Mouse (Mus musculus) yolk sac, embryonic 10.5 days (tissue): Measurements from ENCODE around the gene Glipr1.

Experiments used
- DNase-seq: peaks from one replicate; pipeline ENCODE4 v3.0.0-alpha.2; 2017; ENCODE audit warnings: low spot score

The Glipr1 gene

DNA sequence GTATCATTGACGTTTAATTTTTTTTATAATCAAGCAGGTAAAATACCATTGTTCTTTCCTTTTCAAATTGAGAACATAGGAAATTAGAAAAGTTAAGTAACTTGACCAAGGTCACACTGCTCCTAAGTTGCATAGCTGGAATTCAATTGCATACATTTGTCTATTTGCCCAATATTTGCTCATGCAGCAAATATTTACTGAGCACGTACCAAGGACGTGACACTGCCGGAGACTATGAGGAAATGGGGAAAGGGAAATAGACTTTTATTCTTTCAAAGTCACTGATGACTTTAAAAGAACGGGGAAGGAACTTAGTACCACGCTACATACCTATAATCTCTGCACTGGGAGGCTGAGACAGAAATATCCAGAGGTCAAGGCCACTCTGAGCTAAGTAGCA, 42.0 kb downstream of the Glipr1 start:
- DNase-seq = no peak

DNA sequence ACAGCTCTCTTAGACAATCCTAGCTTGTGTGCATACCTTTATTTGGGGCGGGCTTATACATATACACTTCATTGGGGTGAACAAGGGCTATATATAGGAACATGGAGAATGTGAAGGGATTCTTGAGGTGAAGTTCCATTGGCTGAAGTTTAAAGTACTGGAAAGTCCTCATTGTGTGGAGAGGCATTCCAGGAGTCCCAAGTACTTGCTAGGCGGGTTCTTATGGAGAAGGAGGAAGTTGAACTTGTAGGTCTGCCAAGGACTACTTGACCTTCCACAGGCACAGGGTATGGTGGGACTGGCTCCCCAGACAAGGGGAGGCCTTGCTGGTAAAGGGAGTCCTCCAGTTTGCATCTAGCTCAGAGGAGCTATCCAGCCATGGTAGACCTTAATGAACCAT, 43.1 kb downstream of the Glipr1 start:
- no peak for DNase-seq

DNA sequence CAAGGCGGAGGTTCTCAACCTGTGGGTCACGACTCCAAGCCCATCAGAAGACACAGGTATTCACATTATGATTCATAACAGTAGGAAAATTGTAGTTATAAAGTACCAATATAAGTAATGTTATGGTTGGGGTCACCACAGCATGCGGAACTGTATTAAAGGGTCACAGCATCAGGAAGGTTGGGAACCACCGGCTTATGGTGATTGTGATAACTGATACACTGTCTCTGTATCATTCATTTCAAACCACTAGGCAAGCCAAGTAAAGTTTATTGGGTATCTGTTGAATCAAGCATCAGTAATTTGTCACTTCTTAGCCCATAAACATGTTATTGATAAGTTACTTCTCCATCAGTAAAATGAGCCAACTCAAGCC, 44.4 kb downstream of the Glipr1 start:
- DNase-seq = no peak

DNA sequence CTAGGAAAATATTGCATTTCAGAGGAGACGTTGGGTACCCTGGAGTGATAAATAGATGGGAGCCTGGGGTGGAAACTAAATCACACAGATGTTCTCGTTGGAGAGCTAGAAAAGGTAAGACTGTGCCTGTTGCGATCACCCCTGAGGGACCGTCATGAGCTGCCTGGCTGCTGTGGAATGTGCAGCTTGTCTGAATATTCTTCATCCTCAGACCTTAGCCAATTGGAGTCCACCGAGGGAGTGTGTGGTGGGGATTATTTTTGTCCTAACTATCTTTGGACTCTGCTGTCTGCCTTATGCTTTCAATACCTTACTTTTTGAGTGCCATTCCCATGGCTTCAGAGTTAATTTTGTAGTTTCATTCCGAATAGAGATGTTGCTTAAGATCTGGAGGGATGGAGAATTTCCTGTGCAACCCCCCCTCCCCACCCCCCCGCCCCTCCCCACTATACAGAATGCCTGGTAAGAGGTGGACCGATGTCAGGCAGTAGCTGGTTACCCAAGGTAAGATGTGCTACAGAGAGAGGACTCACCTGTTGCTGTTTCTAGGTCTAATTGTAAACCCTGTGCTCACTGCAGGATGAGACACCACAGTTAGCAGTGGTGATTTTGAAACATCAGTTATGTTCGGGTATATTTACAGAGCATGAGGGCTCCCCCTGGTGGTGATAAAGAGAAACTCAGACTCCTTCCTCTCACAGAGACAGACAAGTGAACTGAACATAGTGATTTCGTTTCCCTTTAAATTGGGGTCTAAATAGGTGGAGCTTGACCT, 45.0 kb downstream of the Glipr1 start:
- DNase-seq = peak; percentile 44

DNA sequence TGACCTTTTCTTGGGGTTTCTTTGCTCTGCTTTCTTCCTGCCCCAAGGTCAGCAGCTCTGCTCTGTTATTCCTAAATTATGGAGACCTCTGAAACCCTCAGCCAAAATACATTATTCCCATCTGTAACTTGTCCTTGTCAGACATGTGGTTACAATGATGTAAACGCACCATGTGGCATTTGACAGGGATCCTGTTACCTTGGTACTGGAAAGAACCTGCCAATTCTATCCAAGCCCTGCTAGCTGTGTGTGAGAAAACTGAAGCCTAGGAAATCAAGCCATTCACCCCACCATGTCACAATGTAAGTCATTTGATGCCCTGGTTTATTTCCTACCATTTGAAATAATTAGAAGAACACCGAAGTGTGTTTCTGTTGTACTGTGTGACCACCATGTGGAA, 46.6 kb downstream of the Glipr1 start:
- DNase-seq = no peak

DNA sequence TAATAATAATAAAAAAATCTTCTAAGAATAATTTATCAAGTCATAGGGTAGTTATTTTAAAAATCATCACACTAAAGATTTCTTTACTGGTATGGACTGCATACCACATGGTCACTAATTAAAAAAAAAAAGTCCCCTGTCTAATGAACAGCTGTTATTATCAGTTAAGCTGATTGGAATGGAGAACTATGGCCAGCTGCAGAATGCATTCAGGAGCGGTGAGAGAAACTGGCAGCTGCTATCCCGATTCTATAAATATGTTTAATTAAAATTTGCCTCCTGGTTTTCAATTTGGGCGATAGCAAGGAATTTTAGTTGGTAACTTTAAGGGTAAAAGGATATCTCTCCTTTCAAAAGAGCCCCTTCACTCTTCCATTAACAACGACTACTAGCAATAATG, 53.4 kb downstream of the Glipr1 start:
- no peak for DNase-seq

DNA sequence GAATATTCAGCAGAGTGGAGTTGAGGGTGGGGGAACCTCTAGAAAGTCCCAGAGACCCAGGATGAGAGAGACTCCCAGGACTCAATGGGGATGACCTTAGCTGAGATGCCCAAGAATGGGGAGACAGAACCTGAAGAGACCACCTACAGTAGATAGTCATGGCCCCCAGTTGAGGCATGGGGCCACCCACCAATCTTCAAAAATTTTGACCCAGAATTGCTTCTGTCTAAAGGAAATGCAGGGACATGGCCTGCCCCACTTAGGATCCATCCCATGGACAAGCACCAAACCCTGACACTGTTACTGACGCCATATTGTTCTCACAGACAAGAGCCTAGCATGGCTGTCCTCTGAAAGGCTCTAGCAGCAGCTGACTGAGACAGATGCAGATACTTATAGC, 54.4 kb downstream of the Glipr1 start:
- no peak for DNase-seq

DNA sequence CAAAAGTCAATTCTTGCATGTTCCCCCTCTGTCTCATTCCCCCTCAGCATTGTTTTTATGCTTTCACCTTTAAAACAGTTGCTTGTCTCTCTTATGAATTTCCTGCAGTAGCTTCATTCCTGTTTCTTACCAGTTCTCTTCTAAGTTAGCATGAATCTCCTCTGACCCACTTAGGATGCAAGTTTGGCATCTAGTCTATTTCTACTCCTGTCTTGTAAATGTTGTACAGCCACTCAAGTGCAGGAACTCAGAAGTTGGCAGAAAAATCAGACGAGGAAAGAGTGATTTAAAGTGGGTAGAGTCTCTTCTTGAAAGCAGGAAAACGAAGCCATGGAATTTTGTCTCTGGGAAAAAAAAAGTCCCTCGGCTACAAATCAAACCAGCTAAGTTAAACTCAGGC, 56.9 kb downstream of the Glipr1 start:
- no peak for DNase-seq

DNA sequence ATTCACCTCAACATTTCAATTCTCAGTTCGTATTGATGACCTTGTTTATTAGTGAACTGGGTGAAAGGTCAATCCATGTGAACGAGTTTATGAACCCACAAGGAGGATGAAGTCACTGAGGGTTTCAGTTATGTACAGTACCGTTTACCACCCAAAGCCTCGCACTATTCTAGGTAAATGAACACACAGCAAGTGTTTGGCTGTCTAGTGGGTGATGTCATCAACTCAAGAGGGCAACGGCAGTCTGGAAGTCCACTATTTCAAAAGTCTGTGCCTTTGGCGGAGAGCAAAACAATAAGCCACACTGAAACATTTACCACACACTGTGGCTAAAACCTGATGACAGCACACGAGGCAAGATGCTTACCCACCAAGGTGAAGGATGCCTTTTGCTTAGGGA, 59.4 kb downstream of the Glipr1 start:
- no peak for DNase-seq

DNA sequence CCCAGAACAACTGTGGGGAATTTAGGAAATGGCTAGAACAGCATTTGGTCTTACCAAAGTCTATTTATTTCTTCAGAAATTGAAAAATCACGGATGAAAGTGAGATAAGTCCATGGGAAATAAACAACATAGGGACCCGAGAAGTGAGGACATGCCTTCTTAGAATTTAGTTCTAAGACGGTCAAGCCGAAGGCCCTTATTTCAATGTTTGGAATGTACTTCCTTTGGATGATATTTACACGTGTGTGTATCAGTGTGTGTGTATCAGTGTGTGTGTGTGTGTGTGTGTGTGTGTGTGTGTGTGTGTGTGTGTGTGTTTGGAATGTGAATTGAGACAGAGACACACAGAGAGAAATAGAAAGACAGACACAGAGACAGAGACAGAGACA, 65.3 kb downstream of the Glipr1 start:
- no peak for DNase-seq

DNA sequence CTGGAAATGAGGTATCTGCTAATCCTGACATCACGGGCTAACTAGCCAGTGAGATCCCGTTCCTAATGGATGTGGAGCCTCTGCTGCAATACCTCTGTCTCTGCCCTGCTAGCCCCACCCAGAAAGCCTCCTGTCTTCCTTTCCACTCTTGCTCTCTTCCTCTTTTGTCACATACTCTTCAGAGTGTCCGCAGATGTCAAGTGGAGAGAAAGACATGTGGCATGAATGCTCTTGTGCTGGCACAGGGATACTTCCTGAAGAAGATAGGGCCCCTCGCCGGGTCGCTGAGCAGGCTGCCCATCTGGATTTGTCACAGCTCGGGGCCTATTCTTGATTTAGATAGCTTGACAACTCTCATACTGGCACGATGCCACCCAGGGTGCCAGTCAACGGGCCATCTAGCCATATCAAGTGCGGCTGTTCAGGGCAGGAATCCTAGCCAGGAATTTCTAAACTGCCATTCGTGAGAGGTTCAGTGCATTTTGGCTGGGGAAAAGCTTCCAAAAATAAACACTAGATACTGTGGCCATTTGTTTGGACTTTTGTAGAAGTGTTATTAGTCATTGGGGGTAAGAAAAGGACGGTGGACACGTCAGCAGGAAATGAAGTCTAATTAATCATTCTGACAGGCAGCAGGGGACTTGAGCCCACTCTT, 65.8 kb downstream of the Glipr1 start:
- DNase-seq = peak; percentile 7

DNA sequence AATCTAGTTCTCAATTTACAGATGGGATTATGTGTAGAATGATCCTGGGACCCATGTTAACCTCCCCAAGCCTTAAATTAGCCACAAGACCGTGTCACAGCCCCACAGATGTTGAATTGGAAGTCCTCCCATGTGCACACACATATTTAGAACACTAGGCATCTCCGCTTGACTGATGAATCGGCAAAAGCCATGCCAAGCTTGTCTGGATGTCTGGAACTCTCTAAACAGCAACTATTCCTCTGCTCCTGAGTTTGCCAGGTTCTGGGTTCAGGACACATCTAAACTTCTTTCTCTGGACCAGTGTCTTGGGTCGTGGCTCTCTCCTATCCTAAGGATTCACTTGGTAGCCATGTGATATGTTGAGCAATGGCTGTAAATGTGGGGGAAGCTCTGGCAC, 66.4 kb downstream of the Glipr1 start:
- DNase-seq = no peak
